Mouse (Mus musculus) heart, postnatal 4 days (tissue): ENCODE data around the gene Zfp426. TPM values are rescaled to one million over a fixed set of nuclear protein-coding genes. Genes with fewer than 3 reads are reported as not detected.

Source experiments
- DNase-seq: peaks from one replicate; pipeline ENCODE4 v3.0.0; 2021
- total RNA-seq, 2 experiments: library from RNA; stranded (reverse); gene quantifications; 2 replicates each; pipeline ENCODE4 v1.2.3; 2021

Gene Zfp426
- total RNA-seq, 2 experiments from 2014 or later, result 9.5 to 10.6 TPM

- DNase-seq, result no peak
These were observed 38.9 kb downstream of the Zfp426 start for GRCm38 (mm10) chr9:20453647-20454046.

GRCm38 (mm10) chr9:20451493-20451892 lies 41.1 kb downstream of the Zfp426 start:
- no peak for DNase-seq

GRCm38 (mm10) chr9:20443183-20443783 lies 49.3 kb downstream of the Zfp426 start:
- DNase-seq, result no peak

- no peak for DNase-seq
These were observed 62.5 kb downstream of the Zfp426 start for GRCm38 (mm10) chr9:20430004-20430403.

Other genes starting within 250 kb of the Zfp426 start
- gene Olfr39, start 210.4 kb downstream of the Zfp426 start, total RNA-seq, result not detected
- gene Olfr873, start 194.2 kb downstream of the Zfp426 start, total RNA-seq, result not detected
- under 1 TPM in 1 of 2 experiments, not detected in 1; 0.09 TPM for gene Olfr18, start 156.7 kb downstream of the Zfp426 start, total RNA-seq
- gene Zfp560, start 107.6 kb downstream of the Zfp426 start, total RNA-seq, result 10 to 100 TPM; 13.0 to 16.7 TPM
- 10 to 100 TPM; 21.7 to 23.8 TPM for gene Zfp26, start 32.6 kb downstream of the Zfp426 start, total RNA-seq
- 10 to 100 TPM; 42.3 to 45.1 TPM for gene Zfp266, start 28.7 kb upstream of the Zfp426 start, total RNA-seq
- gene Zfp846, start 88.5 kb upstream of the Zfp426 start, total RNA-seq, result 10 to 100 TPM in 1 of 2 experiments, 1 to 10 TPM in 1; 8.2 to 12.3 TPM
- 100 to 1,000 TPM; 213 to 225 TPM for gene Ubl5, start 150.1 kb upstream of the Zfp426 start, total RNA-seq
- 10 to 100 TPM; 16.1 to 16.5 TPM for gene Fbxl12, start 152.0 kb upstream of the Zfp426 start, total RNA-seq
- gene Pin1, start 159.3 kb upstream of the Zfp426 start, total RNA-seq, result 10 to 100 TPM; 20.5 to 22.1 TPM